Mouse (Mus musculus): ENCODE data around the gene Zranb3.

DNA sequence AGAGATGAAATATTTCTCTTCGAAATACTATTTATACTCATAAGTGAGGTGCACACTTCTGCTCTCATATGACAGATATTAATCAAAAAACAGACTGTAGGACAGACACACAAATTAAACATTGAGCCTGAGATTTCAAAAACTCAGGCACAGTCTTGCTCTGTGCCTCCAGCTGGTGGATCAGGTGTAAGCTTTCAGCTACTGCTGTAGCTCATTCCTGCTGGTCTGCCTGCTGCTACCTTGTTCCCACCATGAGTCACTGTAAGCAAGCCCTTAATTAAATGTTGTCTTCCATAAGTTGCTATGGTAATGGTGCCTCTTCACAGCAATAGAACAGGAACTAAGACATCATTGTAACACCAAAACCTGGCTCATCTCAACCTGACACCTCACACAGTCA is 70.7 kb downstream of the Zranb3 start:
- no peak for TF ChIP-seq POLR2A (IDR thresholded peaks at IDR 0.05; ENCODE audit: borderline replicate concordance, extremely low read depth, low read depth, low read length)
- TF ChIP-seq CTCF (IDR thresholded peaks at IDR 0.05; ENCODE audit: insufficient read depth, low read length): no peak
